Comparison of ENCODE assay signal across 8 mouse cellular contexts in genomic region chr19:44266824-44267498, GRCm38 (mm10). TPM values are rescaled to one million over a fixed set of nuclear protein-coding genes. Genes with fewer than 3 reads are reported as not detected.
DNase-seq lines count a peak whose midpoint lies in the region; ATAC-seq and TF ChIP-seq lines count a peak whose summit lies in the region.

No protein-coding gene starts in this region.

- under 1% methylated on average over 43 of the region's 43 CpGs for WGBS in forebrain, embryonic 10.5 days
- WGBS in heart, embryonic 15.5 days: under 1% methylated on average over 43 of the region's 43 CpGs
- under 1% methylated on average over 43 of the region's 43 CpGs for WGBS in liver, embryonic 14.5 days (ENCODE audit: insufficient replicate concordance)
- under 1% methylated on average over 43 of the region's 43 CpGs for WGBS in neural tube, embryonic 11.5 days
- under 1% methylated on average over 43 of the region's 43 CpGs for WGBS in stomach, postnatal 0 days

- 0 out of 2 replicates have a peak, but pooled peaks have one; percentile 38 for TF ChIP-seq EP300 in liver, embryonic 14.5 days (IDR thresholded peaks at IDR 0.05; ENCODE audit: low read depth)
- TF ChIP-seq EP300 in stomach, postnatal 0 days (optimal IDR thresholded peaks at IDR 0.05): peak; percentile 35

- peak overlapping the region; percentile 80 for H3K4me2 ChIP-seq in heart, embryonic 15.5 days
- H3K4me2 ChIP-seq in liver, embryonic 14.5 days (ENCODE audit: low read depth): peak overlapping the region; percentile 61
- H3K4me2 ChIP-seq in neural tube, embryonic 11.5 days (ENCODE audit: low read depth): peak overlapping the region; percentile 72
- H3K4me2 ChIP-seq in stomach, postnatal 0 days (replicated peaks; ENCODE audit: low read depth): peak overlapping the region; percentile 76

- H3K4me1 ChIP-seq in forebrain, embryonic 10.5 days: peaks cover 40% of the 10 kb centered on the region
- H3K4me1 ChIP-seq in heart, embryonic 15.5 days (replicated peaks): peaks cover 10% of the 10 kb centered on the region
- peaks cover 23 to 30% of the 10 kb centered on the region in 2 experiments for H3K4me1 ChIP-seq in liver, embryonic 14.5 days (replicated peaks; ENCODE audit: control insufficient read depth in 2 of 2, insufficient read depth in 2 of 2, low read length in 1 of 2)
- H3K4me1 ChIP-seq in neural tube, embryonic 11.5 days (ENCODE audit: control insufficient read depth, insufficient read depth, low read length): peaks cover 16% of the 10 kb centered on the region; the same call in 1 of the 2 replicates
- H3K4me1 ChIP-seq in stomach, postnatal 0 days (replicated peaks; ENCODE audit: control insufficient read depth, insufficient read depth): 0 out of 2 replicates have a peak, but pooled peaks cover 3% of the 10 kb centered on the region

- no peaks in the 10 kb centered on the region for H3K9me3 ChIP-seq in forebrain, embryonic 10.5 days
- no peaks in the 10 kb centered on the region for H3K9me3 ChIP-seq in heart, embryonic 15.5 days (replicated peaks)
- H3K9me3 ChIP-seq in liver, embryonic 14.5 days (ENCODE audit: control insufficient read depth, low read length): no peaks in the 10 kb centered on the region
- H3K9me3 ChIP-seq in neural tube, embryonic 11.5 days (ENCODE audit: control insufficient read depth, low read length): no peaks in the 10 kb centered on the region
- H3K9me3 ChIP-seq in stomach, postnatal 0 days (ENCODE audit: control insufficient read depth, low read length): no peaks in the 10 kb centered on the region

- peak; percentile 65 for TF ChIP-seq CTCF in liver, embryonic 14.5 days (IDR thresholded peaks at IDR 0.05; ENCODE audit: low read depth)
- peak; percentile 69 for TF ChIP-seq CTCF in stomach, postnatal 0 days (IDR thresholded peaks at IDR 0.05; ENCODE audit: low read depth)

- H3K27me3 ChIP-seq in forebrain, embryonic 10.5 days (ENCODE audit: poor library complexity, severe bottlenecking): no peaks in the 10 kb centered on the region
- no peaks in the 10 kb centered on the region for H3K27me3 ChIP-seq in heart, embryonic 15.5 days
- H3K27me3 ChIP-seq in liver, embryonic 14.5 days (ENCODE audit: control insufficient read depth, insufficient read depth, low read length): no peaks in the 10 kb centered on the region
- H3K27me3 ChIP-seq in neural tube, embryonic 11.5 days (ENCODE audit: control insufficient read depth, insufficient read depth, low read length): no peaks in the 10 kb centered on the region
- no peaks in the 10 kb centered on the region for H3K27me3 ChIP-seq in stomach, postnatal 0 days (ENCODE audit: control insufficient read depth, insufficient read depth, low read length)

- peak overlapping the region; percentile 97 for H3K27ac ChIP-seq in forebrain, embryonic 10.5 days
- H3K27ac ChIP-seq in heart, embryonic 15.5 days: peak overlapping the region; percentile 97
- peak overlapping the region; percentile 52 for H3K27ac ChIP-seq in liver, embryonic 14.5 days
- H3K27ac ChIP-seq in neural tube, embryonic 11.5 days (ENCODE audit: low read depth, low read length): peak overlapping the region; percentile 93
- peak overlapping the region; percentile 97 for H3K27ac ChIP-seq in stomach, postnatal 0 days (replicated peaks)

- peak overlapping the region; percentile 63 for H3K4me3 ChIP-seq in forebrain, embryonic 10.5 days
- peak overlapping the region; percentile 58 for H3K4me3 ChIP-seq in heart, embryonic 15.5 days
- peak overlapping the region; percentile 55 to 80 for H3K4me3 ChIP-seq in liver, embryonic 14.5 days (ENCODE audit: insufficient read depth in 1 of 2, low read depth in 2 of 2, low read length in 2 of 2)
- peak overlapping the region; percentile 46 for H3K4me3 ChIP-seq in neural tube, embryonic 11.5 days (ENCODE audit: low read depth, low read length)
- peak overlapping the region; percentile 56 for H3K4me3 ChIP-seq in stomach, postnatal 0 days (ENCODE audit: low read depth, low read length)

- ATAC-seq in heart, embryonic 15.5 days (replicated peaks; ENCODE audit: insufficient number of reproducible peaks, insufficient read depth, low FRiP score, low read depth): peak; percentile 95
- peak; percentile 98 for ATAC-seq in liver, embryonic 14.5 days (ENCODE audit: insufficient read depth)
- ATAC-seq in neural tube, embryonic 11.5 days (ENCODE audit: insufficient read depth, low FRiP score, low TSS enrichment): peak; percentile 95
- ATAC-seq in stomach, postnatal 0 days (ENCODE audit: low FRiP score, low TSS enrichment): peak; percentile 99

- DNase-seq in CD8-positive naive resting alpha-beta T cell, adult 2 months (ENCODE audit: low read depth in 2 of 2, low spot score in 2 of 2): peak; percentile 60 to 62
- peak; percentile 79 for DNase-seq in c-Kit-negative CD71-positive TER-119-positive erythroid progenitor cells, embryonic 14.5 days (ENCODE audit: low read depth, low spot score)
- DNase-seq in forebrain, embryonic 10.5 days (ENCODE audit: extremely low spot score, low spot score): peak; percentile 94
- peak; percentile 80 to 94 for DNase-seq in kidney, postnatal 25 days
- DNase-seq in liver, embryonic 14.5 days (ENCODE audit: low read depth in 3 of 3, low spot score in 3 of 3): peak; percentile 89 to 90 (median 89)
- DNase-seq in neural tube, embryonic 11.5 days (ENCODE audit: low spot score): peak; percentile 93
- peak; percentile 96 for DNase-seq in stomach, postnatal 0 days (ENCODE audit: low spot score)

- H3K36me3 ChIP-seq in forebrain, embryonic 10.5 days (replicated peaks): no peaks in the 10 kb centered on the region
- H3K36me3 ChIP-seq in heart, embryonic 15.5 days: no peaks in the 10 kb centered on the region
- no peaks in the 10 kb centered on the region for H3K36me3 ChIP-seq in liver, embryonic 14.5 days (replicated peaks; ENCODE audit: control insufficient read depth, insufficient read depth, low read depth)
- H3K36me3 ChIP-seq in neural tube, embryonic 11.5 days (ENCODE audit: control insufficient read depth, insufficient read depth, low read length): no peaks in the 10 kb centered on the region
- H3K36me3 ChIP-seq in stomach, postnatal 0 days (ENCODE audit: control insufficient read depth, insufficient read depth, low read length): no peaks in the 10 kb centered on the region

- H3K9ac ChIP-seq in heart, embryonic 15.5 days: peak overlapping the region; percentile 72
- H3K9ac ChIP-seq in liver, embryonic 14.5 days (replicated peaks): peak overlapping the region; percentile 61
- peak overlapping the region; percentile 79 for H3K9ac ChIP-seq in neural tube, embryonic 11.5 days (ENCODE audit: low read length)
- H3K9ac ChIP-seq in stomach, postnatal 0 days (ENCODE audit: low read length): peak overlapping the region; percentile 59

RNA-seq across cellular contexts. Expression of gene Scd2, which starts 26.5 kb away (rescaled TPM):
- polyA plus RNA-seq in forebrain, embryonic 10.5 days (2016; fragmentation: Nextera tagmentation; extraction: Ambion mirVana): 369 and 403 TPM in 2 replicates
- polyA plus RNA-seq in heart, embryonic 15.5 days (2015; fragmentation: Nextera tagmentation; extraction: Ambion mirVana): 131 and 164 TPM in 2 replicates
- 84.0 and 116 TPM in 2 replicates for polyA plus RNA-seq in liver, embryonic 14.5 days (2012; rRNA removed)
- 80.4 and 95.4 TPM in 2 replicates for polyA plus RNA-seq in liver, embryonic 14.5 days (2014; fragmentation: Nextera tagmentation; extraction: Ambion mirVana)
- 413 and 424 TPM in 2 replicates for polyA plus RNA-seq in neural tube, embryonic 11.5 days (2014; fragmentation: Nextera tagmentation; extraction: Ambion mirVana)
- 29.5 and 34.0 TPM in 2 replicates for polyA plus RNA-seq in stomach, postnatal 0 days (2015; fragmentation: Nextera tagmentation; extraction: Ambion mirVana)

Comparison
In these comparisons a context has a peak if more than half of its experiments do, and no peak if none do; other contexts are left out.
1. Peak in every context shown above with its lines: DNase-seq, ATAC-seq, H3K4me3 ChIP-seq and H3K27ac ChIP-seq.